Mouse (Mus musculus) limb, embryonic 15.5 days (tissue): ENCODE results near the gene Otop1. TPM values are rescaled to one million over a fixed set of nuclear protein-coding genes. Genes with fewer than 3 reads are reported as not detected.

Source experiments
- polyA plus RNA-seq: library from polyadenylated mRNA; unstranded; fragments of >200 nt; fragmentation: Nextera tagmentation; extraction: Ambion mirVana; gene quantifications from 2 replicates; pipeline ENCODE4 v1.2.1, GENCODE M21; 2015

The Otop1 gene
- polyA plus RNA-seq, 1 experiment from 2014 or later, result not detected

Other genes starting within 250 kb of the Otop1 start
- gene Stx18, start 237.2 kb upstream of the Otop1 start, polyA plus RNA-seq, result 48.0 and 49.5 TPM in 2 replicates
- 96.1 and 102 TPM in 2 replicates for gene Nsg1, start 116.1 kb upstream of the Otop1 start, polyA plus RNA-seq
- gene Zbtb49, start 55.5 kb upstream of the Otop1 start, polyA plus RNA-seq, result 12.9 and 13.3 TPM in 2 replicates
- gene Lyar, start 55.5 kb upstream of the Otop1 start, polyA plus RNA-seq, result 78.0 TPM in 2 replicates
- 57.1 and 60.1 TPM in 2 replicates for gene Tmem128, start 15.8 kb upstream of the Otop1 start, polyA plus RNA-seq
- gene Drd5, start 43.4 kb downstream of the Otop1 start, polyA plus RNA-seq, result 0.10 TPM in 1 of 2 replicates, not detected in the other
- 0.35 and 0.68 TPM in 2 replicates for gene Slc2a9, start 227.2 kb downstream of the Otop1 start, polyA plus RNA-seq